Comparison of ENCODE assay signal across 7 mouse cellular contexts in genomic region chr2:73540450-73541162, GRCm38 (mm10). TPM values are rescaled to one million over a fixed set of nuclear protein-coding genes. Genes with fewer than 3 reads are reported as not detected.
DNase-seq lines count a peak whose midpoint lies in the region; ATAC-seq lines count a peak whose summit lies in the region.

No protein-coding gene starts in this region.

- ATAC-seq in liver, embryonic 16.5 days (ENCODE audit: low read depth): no peak
- ATAC-seq in stomach, embryonic 15.5 days (ENCODE audit: insufficient read depth, low FRiP score, low read depth): no peak

- DNase-seq in 3T3-L1 (ENCODE audit: low read depth, low spot score) (peak; percentile 26), 416B (ENCODE audit: low read depth) (peak; percentile 86)
- DNase-seq in gonadal fat pad, adult 2 months (ENCODE audit: low read depth): peak; percentile 69
- no peak for DNase-seq in frontal cortex, postnatal 36 days (ENCODE audit: low spot score in 2 of 2)
- no peak for DNase-seq in right cerebral cortex, postnatal 36 days (ENCODE audit: low spot score in 2 of 2)

- H3K9me3 ChIP-seq in liver, embryonic 16.5 days (replicated peaks; ENCODE audit: control insufficient read depth, low read length): no peaks in the 10 kb centered on the region
- no peaks in the 10 kb centered on the region for H3K9me3 ChIP-seq in stomach, embryonic 15.5 days

- no peaks in the 10 kb centered on the region for H3K36me3 ChIP-seq in liver, embryonic 16.5 days (ENCODE audit: control insufficient read depth, insufficient read depth)
- no peaks in the 10 kb centered on the region for H3K36me3 ChIP-seq in stomach, embryonic 15.5 days

- peaks cover 3% of the 10 kb centered on the region; the same call in 1 of the 2 replicates for H3K4me1 ChIP-seq in liver, embryonic 16.5 days (ENCODE audit: control insufficient read depth, low read depth, low read length)
- H3K4me1 ChIP-seq in stomach, embryonic 15.5 days: no peaks in the 10 kb centered on the region

- no peaks in the 10 kb centered on the region; the same call in 1 of the 2 replicates for H3K27me3 ChIP-seq in liver, embryonic 16.5 days (ENCODE audit: control insufficient read depth, insufficient read depth, low read depth, low read length)
- H3K27me3 ChIP-seq in stomach, embryonic 15.5 days (replicated peaks): no peaks in the 10 kb centered on the region

- H3K4me3 ChIP-seq in liver, embryonic 16.5 days (ENCODE audit: low read depth, low read length): peak overlapping the region; percentile 35
- 0 out of 2 replicates have a peak overlapping the region, but pooled peaks have one; percentile 0 for H3K4me3 ChIP-seq in stomach, embryonic 15.5 days (replicated peaks)

- peak overlapping the region; percentile 56 for H3K4me2 ChIP-seq in liver, embryonic 16.5 days (ENCODE audit: low read depth, low read length)
- H3K4me2 ChIP-seq in stomach, embryonic 15.5 days: peak overlapping the region; percentile 36

- no peak overlapping the region for H3K9ac ChIP-seq in liver, embryonic 16.5 days (ENCODE audit: low read depth, low read length)
- H3K9ac ChIP-seq in stomach, embryonic 15.5 days: no peak overlapping the region

- WGBS in liver, embryonic 16.5 days (ENCODE audit: insufficient replicate concordance): 10% methylated on average over 16 of the region's 16 CpGs
- WGBS in stomach, embryonic 15.5 days: 24% methylated on average over 16 of the region's 16 CpGs

- no peak overlapping the region for H3K27ac ChIP-seq in liver, embryonic 16.5 days (ENCODE audit: low read length)
- H3K27ac ChIP-seq in stomach, embryonic 15.5 days: no peak overlapping the region

RNA-seq across cellular contexts. Expression of gene Wipf1, which starts 11.1 kb away (rescaled TPM):
- 5.2 and 7.6 TPM in 2 replicates for polyA plus RNA-seq in gonadal fat pad, adult 2 months (2012; rRNA removed)
- polyA plus RNA-seq in liver, embryonic 16.5 days (2015; fragmentation: Nextera tagmentation; extraction: Ambion mirVana): 3.2 and 4.1 TPM in 2 replicates
- polyA plus RNA-seq in stomach, embryonic 15.5 days (2015; fragmentation: Nextera tagmentation; extraction: Ambion mirVana): 6.9 and 7.6 TPM in 2 replicates

RNA-seq across cellular contexts. Expression of gene Chrna1, which starts 39.5 kb away (rescaled TPM):
- polyA plus RNA-seq in gonadal fat pad, adult 2 months (2012; rRNA removed): 0.03 TPM in 1 of 2 replicates, not detected in the other
- polyA plus RNA-seq in liver, embryonic 16.5 days (2015; fragmentation: Nextera tagmentation; extraction: Ambion mirVana): 0.20 and 0.26 TPM in 2 replicates
- polyA plus RNA-seq in stomach, embryonic 15.5 days (2015; fragmentation: Nextera tagmentation; extraction: Ambion mirVana): 0.26 and 0.36 TPM in 2 replicates

Comparison
In these comparisons a context has a peak if more than half of its experiments do, and no peak if none do; other contexts are left out.
1. DNase-seq: peak in 3T3-L1 (single experiment), 416B (single experiment) and gonadal fat pad, adult 2 months (single experiment); none in frontal cortex, postnatal 36 days (0 of 2) and right cerebral cortex, postnatal 36 days (0 of 2).